Mouse (Mus musculus): Measurements from ENCODE around the gene Grk2.
"Not testable (repeated sequence)": the region's sequence is repeated elsewhere in the genome, so short reads cannot be mapped to it uniquely, and the experiment has no call there.

Gene Grk2

DNA sequence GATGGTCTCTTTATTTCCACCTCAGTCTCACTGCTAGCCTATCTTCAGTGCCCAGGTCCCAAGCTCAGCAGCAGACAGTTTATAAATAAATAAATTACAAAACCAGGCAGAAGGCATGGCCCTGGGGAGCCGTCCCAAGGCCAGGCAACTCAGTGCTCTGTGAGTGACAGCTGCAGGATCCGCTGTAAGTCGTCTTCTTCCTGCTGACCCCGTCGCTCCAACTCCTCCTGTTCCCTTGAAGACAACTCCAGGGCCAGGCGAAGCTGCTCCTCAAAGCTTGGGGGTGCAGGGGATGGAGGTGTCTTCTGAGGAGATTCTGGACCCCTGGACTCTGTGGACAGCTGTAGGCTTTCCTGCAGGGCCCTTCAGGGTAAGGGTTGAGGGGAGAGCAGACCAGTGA is 35.8 kb downstream of the Grk2 start:
- no peak for DNase-seq (ENCODE audit: low spot score in 2 of 2)

DNA sequence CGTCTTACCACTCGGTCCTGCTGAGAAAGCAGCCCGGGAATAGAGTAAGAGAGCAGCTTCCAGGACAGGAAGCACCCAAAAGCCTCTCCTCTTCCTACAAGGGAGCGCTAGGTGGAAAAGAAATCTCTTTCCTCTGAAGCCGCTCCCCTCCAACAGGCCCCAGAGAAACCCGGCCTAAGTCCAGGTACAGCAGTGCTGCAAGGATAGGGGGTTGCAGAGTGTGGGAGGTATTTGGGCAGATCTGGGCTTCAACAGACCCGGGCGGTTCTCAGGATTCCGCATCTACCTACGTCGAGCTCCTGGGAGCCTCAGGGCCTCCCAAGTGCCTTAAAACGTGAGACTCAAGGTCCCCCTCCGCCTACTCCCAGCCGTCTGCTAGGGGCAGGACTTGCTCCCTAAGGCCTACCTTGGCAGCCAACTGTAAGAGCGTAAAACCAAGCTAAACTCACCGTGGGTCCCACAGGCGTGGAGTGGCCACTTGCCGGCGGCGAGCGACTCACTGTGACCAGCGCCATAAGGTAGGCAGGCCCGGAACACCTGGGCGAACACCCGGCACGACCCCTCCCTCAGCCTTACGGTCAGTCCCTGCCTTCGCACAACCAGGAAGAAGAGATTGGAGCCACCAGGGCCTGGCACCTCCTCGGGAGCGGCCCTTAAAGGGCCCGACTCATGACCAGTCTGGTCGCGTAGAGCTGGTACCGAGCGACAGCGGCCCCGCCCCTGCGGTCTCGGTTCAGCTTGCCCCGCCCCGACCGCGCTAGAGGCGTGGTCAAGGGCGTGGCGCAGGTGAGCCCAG is 37.3 kb downstream of the Grk2 start, which contains the start of gene Ssh3:
Ssh3 (minus strand) TSS at position 615 of the 796 bp plus-strand sequence.
- DNase-seq (ENCODE audit: low spot score in 2 of 2): peak; percentile 77 to 82

GRCm38 (mm10) chr19:4265956-4266355 is 40.1 kb downstream of the Grk2 start:
- no peak for DNase-seq (ENCODE audit: low spot score in 2 of 2)

GRCm38 (mm10) chr19:4264171-4264780 is 41.7 kb downstream of the Grk2 start:
- no peak for DNase-seq (ENCODE audit: low spot score in 2 of 2)

DNA sequence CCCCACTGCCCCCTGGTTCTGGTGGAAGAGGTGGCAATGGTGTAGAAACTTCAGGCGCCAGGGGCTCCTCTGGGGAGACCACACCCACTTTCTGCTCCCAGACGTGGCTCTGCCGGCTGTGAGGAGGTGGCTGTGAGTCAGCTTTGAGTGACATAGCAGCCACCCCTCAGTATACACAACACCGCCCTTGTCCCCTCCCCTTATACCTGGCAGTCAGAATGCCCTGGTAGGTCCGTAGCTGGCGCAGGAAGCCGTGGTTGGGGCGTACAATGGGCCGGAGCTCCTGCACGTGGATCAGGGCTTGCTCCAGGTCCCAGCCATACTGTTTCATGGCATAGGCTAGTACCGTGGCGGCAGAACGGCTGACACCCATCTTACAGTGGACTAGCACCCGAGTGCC is 42.3 kb downstream of the Grk2 start:
- DNase-seq (ENCODE audit: low spot score in 2 of 2): no peak

GRCm38 (mm10) chr19:4262756-4263155 is 43.3 kb downstream of the Grk2 start:
- no peak for DNase-seq (ENCODE audit: low spot score in 2 of 2)

DNA sequence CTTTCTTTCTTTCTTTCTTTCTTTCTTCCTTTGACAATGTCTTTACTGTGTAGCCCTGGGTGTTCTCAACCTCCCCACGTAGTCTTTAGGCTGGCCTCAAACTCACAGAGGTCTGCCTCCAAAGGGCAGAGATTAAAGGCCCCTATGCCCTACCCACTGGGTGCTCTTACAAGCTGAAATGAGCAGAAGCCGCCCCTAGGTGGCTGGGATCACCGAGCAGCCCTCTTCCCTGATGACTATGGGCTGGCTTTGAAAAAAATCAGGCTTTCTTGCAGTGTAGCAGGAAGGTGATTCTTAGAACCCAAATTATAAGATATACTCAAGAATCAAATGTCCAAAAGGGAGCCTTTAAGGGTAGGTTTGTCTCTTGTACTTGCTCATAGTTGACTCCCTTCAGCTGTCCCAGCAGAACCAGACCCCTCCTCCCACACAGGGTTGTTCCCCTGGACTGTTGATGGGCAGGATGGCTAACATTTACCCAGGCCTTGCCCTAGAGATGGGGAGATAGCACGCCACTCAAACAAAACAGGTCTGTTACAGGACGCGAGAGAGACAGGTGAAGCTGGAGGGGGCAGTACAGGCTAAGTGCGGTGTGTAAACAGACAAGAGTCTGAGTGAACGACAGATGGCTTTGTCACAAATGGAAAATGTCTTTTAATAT is 44.9 kb downstream of the Grk2 start:
- DNase-seq (ENCODE audit: low spot score in 2 of 2): peak in 1 of 2 experiments; percentile 39

DNA sequence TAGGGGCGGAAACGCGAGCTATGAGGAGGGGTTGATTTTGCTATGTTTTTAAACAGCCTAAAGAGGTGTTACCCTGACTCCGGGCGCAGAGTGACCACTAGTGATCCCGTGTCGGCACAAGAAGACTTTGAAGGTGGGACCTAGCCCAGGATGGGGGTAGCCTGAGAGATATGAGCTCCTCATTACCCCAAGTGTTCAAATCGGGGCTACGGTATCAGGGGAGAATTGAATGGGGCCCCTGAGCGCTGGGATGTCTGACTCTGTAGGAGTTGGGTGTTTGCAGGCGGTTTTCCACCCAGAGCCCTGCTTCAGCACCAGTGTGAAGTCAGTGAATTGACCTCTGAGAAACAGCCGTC is 48.1 kb downstream of the Grk2 start:
- DNase-seq (ENCODE audit: low spot score in 2 of 2): no peak

DNA sequence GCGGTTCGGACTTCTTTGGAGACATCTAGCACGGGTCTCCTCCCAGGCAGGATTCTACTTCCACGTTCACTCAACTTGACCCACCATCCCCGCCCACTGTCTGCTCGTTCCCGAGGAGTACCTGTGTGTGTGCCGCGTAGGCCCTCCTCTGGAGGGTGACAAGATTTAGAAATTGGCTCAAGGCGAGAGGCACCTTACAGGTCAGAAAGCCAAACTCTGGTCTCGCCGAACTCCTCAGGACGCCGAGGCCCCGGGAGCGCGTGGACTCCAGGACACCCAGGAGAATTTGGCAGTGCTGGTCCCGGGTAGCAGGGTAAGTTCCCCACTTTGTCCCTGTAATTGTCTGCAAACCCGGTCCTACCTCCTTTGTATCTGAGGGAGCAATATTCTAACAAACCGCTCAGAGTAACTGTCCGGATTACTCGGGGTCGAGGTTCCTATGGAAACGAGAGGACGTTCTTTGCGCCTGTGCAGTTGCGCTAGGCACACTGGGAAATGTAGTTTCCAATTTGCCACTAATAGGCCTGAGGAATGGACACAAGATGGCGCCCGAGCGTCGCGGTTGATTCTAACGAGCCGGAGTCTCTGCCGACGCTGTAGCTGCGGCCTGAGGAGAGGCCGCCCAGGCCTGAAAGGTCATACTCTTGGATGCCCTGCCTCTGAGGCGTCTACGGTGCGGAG is 48.7 kb downstream of the Grk2 start:
- peak; percentile 88 to 94 for DNase-seq (ENCODE audit: low spot score in 2 of 2)

GRCm38 (mm10) chr19:4255583-4256162 is 50.3 kb downstream of the Grk2 start:
- DNase-seq (ENCODE audit: low spot score in 2 of 2): no peak

DNA sequence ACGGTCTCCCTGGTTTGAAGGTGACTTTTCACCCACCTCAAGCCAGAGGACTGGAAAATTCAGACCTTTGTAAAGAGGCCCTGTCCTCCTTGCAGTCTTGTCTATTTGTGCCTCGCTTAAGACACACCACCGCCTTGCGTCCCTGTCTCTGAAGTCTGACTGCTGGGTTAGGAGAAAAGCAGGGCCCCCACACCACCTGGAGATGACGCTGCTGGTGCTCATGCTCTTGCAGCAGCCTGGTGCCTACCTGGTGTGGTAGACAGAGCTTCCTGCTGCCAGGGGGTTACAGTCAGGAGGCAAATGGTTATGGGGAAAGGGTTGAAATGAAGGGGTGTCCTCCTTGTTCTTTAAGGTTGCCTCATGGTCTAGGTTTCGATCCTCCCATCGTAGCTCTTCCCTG is 51.8 kb downstream of the Grk2 start:
- no peak for DNase-seq (ENCODE audit: low spot score in 2 of 2)

- DNase-seq (ENCODE audit: low spot score in 2 of 2): not testable (repeated sequence)
These were observed 57.3 kb downstream of the Grk2 start for GRCm38 (mm10) chr19:4248683-4249082.

DNA sequence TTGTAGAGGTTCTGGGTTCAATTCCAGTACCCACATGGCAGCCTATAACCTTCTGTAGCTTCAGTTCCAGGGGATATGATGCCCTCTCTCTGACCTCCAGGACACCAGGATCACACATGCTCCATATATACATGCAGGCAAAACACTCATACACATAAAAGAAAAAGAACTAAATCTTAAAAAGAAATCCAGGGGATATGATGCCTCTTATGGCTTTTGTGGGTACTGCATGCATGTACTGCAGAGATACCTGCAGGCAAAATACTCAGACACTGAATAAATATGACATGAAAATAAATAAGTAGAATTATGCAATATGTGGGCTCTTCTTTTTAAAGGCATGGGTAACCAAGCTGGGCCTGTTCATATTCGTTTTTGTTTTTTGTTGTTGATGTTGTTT is 59.0 kb downstream of the Grk2 start:
- DNase-seq (ENCODE audit: low spot score in 2 of 2): no peak

- DNase-seq (ENCODE audit: low spot score in 2 of 2): no peak
These were observed 61.2 kb downstream of the Grk2 start for GRCm38 (mm10) chr19:4244775-4245174.

DNA sequence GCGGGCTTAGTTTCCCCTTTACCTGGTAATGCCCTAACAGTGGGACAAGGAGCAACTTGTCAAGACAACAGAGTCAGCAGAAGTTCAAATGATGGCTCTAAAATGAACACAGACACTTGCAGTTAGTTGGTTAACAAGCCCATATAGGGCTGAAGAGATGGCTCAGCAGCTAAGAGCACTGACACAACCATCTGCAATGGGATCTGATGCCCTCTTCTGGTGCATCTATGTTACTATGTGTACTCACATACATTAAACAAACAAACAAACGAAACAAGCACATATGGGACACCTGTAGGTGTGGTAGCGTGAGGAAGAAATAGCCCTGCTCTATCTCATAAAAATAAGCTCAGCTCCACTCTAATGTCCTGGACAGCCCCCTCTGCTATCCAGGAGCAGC is 63.6 kb downstream of the Grk2 start:
- no peak for DNase-seq (ENCODE audit: low spot score in 2 of 2)

GRCm38 (mm10) chr19:4240247-4240668 is 65.8 kb downstream of the Grk2 start:
- no peak for DNase-seq (ENCODE audit: low spot score in 2 of 2)

All from spleen, postnatal 36 days (tissue).